Mouse (Mus musculus): ENCODE measurements around the gene Fbxw21.

GRCm38 (mm10) chr9:109090446-109090845 lies 71.4 kb downstream of the Fbxw21 start:
- TF ChIP-seq CTCF (IDR thresholded peaks at IDR 0.05; ENCODE audit: borderline replicate concordance, control insufficient read depth, extremely low read depth, insufficient read depth, low read length, poor library complexity) (no peak), POLR2A (IDR thresholded peaks at IDR 0.05; ENCODE audit: control insufficient read depth, extremely low read depth, insufficient read depth, low read length, poor library complexity) (no peak)
